Mouse (Mus musculus) kidney, postnatal 10 days (tissue): ENCODE data around the gene Extl1.

Source experiments
- DNase-seq: peaks from one replicate; pipeline ENCODE4 v3.0.0; 2021; ENCODE audit warnings: mixed read lengths

Gene Extl1

DNA sequence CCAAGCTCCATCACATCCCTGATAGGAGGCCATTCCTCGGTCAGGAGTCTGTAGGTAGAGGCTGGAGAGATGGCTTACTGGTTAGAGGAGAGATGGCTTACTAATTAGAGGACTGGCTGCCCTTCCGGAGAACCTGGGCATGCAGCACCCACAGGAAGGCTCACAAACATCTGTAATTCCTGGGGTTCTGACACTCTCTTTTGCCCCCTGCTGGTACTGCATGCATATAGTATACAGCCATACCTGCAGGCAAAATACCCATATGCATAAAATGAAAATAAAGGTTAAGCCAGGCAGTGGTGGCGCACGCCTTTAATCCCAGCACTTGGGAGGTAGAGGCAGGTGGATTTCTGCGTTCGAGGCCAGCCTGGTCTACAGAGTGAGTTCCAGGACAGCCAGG lies 3.6 kb upstream of the Extl1 start:
- no peak for DNase-seq

DNA sequence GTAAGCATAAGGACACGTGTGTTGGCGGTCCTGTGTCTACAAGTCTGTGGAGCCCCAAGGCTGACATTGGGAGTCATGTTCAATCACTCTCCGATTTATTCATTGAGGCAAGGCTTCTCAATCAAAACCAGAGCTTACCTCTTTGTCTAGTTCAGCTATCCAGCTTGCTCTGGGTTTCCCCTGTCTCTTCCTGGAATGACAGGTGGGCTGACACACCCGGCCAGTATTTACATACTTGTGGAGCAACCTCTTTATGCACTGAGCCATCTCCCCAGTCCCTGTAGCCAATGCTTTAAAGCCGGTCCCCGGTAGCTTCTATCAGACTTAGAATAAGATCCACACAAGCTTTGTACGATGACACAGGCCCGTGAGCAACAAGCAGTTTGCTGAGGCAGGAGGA lies 4.1 kb downstream of the Extl1 start:
- no peak for DNase-seq

DNA sequence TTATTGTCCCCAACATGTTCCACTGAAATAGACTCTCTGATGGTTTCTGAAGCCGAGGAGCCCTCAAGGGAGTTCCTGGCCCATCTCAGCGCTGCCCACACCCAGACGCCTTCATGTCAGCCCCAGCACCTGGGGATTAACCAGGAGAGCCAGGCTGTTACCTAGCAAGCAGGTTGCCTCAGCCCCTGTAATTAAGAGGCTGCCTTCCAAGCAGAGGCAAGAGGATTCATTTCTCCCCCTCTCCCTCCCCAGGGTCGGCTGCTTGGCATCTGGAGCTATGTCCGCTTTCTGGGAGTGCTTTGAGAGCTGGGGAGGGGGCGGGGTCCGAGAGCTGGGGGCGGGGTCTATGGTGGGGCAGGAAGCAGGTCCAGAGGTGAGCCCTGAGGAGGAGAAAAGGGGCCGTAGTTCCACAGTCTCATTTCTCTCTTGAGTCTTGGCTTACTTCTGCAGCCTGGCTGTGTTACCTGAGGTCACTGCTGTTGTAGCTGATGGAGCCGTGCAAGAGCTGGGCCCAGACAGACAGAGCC lies 5.5 kb downstream of the Extl1 start:
- DNase-seq, result no peak

DNA sequence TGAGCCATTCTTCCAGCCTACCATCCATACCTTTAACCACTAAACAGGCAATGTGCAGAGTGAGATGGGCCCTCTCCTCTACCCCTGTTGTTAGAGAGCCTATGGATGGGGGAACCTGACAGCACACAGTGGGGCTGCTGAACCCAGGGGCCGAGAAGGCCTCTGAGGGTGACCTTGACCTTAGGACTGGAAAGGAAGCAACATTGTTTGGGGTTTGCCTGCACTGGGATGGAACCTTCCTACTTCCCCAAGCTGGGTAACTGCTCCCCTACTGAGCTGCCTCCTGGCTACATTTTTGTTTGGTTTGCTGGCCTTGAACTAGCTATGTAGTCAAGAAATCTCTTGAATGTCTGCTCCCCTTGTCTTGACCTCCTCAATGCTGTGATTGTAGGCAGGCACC lies 9.3 kb downstream of the Extl1 start:
- no peak for DNase-seq

DNA sequence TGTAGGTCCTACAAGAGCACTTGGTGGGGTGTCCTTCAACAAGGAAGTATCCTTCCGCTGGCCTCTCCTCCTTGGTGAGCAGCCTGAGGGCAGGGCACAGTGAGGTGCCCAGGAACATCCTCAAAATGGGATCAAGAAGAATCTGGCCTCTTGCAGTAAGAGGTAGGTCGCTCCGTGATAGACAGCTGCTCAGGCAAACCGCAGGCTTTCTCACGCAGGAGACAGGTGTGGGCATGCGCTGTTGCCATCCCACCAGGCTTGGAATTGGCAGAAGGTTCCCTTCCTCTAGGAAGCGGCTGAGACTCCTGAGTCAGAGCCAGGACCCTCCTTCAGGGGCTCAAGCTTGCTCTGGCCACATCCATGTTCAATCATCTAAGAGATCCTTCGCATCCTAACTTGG lies 10.4 kb downstream of the Extl1 start:
- DNase-seq, result no peak

DNA sequence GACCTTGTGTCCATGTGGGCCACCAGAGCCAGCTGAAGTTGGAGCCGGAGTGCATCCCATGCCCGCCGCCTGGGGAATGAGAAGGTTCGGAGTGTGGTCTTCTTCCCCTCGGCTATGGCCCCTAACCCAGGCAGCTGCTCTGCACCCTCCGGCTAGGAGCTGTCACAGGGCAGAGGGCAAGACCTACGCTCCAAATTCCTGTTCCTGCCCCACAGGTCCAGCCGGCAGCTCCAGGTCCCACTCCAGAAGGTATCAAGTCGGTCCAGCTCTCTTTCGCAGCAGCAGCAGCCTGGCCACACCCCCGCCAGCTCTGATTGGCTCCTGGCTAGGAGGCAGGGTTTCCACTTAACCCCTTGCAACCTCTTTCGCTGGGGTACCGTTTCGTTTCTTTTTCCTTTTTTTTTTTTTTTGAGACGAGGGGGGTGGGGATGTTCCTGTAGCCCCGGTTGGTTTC lies 11.3 kb downstream of the Extl1 start:
- DNase-seq, result peak; percentile 89

DNA sequence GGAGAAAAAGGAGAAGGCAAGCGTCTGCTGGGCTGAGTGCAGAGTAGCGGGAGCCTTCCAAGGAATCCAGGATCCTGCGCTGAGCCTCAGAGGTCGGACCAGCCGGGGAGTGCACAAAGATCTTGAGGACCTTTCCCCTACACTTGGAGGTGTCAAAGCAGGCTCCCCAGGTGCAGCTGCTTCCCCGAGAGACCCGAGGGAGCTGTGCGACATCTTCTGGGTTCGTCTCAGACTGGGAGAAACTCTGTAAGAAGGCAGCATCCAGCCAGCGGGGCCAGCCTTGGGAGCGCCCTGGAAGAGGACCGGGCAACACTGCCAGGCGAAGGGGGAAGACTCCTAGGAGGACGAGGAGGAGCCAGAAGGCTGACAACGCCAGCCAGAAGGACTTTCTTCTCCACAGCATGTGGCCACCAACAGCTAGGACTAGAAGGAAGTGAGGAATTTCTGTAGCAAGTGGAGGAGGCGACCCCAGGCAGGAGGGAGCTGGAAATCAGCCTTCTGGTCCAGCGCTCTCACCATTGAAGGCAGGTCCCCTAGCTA lies 12.3 kb downstream of the Extl1 start:
- no peak for DNase-seq

DNA sequence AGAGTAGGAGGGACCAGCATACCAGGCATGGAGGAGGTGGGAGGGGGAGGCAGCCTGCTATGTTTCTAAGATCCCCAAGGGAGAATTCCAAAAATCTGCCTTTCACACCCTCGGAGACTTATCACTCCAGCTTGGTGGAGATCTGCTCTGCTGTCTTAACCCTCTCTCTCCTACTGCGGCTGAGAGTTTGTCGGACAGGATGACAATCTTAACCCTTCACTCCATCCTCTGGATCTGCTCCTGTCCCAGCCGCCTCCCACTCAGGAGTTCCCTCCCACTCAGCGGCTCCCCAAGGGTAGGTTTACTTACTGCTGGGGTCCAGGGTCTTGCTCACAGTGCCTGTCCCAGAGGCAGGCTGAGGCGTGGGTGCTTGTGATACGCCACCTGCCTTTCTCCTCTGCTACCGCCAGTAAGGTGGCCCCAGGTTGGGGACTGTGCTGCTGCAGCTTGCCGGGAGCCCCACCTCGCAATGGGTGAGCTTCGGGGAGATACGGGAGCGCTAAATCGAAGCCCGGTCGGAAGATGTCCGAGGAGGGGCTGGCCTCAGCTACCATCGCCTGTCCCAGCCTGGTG lies 12.9 kb downstream of the Extl1 start:
- no peak for DNase-seq

DNA sequence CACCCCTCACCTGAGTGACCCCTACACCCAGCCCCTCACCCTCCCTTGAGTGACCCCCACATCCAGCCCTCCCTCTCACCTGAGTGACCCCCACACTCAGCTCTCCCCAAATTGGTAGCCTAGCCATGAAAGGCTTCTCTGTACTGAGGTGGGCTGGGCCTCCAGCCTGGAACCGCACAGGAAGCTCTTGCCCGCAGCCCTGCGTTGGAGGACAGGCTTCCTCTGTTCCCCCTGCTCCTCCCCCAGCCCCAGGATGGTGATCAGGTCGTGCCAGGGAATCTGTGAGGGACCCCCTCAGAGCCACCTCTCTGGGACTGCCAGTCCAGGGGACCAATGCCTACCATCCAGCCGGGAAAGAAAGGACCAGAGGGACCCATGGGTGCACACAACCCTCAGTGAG lies 18.4 kb downstream of the Extl1 start:
- no peak for DNase-seq

DNA sequence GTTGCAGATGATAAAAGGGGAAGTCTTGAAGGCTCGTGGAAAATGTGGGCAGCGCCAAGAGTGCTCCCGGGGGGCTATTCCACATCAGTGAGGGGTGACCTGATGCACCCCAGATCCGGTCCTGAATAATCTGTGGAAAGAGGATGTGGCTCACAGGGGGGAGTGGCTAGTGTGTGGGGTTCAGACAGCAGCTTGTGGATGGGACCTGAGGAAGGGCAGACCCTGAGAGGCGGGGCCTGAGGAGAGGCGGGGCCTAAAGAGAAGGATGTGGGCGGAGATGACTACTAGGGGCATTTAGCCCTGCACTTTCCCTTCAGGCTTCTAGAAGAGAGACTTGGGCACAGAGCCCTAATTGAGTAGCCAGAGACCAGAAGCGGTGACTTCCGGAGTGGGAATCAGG lies 21.1 kb downstream of the Extl1 start:
- peak; percentile 64 for DNase-seq

DNA sequence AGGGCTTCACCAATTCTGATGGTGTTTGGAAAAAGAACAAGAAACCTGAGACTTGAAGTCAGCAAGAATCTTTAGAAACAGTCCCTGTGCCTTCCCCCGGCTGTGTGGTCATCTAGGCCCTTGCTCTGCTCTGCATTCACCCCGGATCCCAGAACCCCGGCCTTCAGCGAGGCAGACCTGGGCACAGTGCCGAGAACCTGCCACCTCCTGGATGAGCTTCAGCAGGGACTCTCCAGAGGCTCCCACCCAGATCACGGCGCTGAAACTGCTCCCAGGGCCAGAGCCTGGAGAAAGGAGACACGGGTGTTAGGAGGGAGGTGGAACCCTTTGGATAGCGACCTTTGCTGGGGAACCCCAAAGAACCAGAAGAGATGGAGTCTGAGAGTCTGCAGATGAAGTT lies 21.5 kb downstream of the Extl1 start:
- no peak for DNase-seq

DNA sequence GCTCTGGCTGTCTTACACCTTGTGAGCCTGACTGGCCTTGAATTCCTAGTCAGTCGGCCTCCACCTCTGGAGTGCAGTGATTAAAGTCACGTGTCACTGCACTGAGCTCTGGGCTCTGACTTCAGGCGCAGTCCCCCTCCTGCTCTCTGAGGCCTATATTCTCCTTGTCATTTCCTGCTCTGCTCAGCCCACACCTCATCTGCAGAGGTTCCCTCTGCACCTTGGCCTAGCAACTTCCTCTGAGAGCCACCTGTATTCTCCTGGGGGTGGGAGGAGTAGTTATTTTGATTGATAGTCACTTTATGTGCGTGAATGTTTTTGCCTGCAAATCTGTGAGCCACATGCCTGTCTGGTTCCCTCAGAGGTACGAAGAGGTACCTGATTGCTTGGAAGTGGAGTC lies 22.4 kb downstream of the Extl1 start:
- DNase-seq, result no peak

DNA sequence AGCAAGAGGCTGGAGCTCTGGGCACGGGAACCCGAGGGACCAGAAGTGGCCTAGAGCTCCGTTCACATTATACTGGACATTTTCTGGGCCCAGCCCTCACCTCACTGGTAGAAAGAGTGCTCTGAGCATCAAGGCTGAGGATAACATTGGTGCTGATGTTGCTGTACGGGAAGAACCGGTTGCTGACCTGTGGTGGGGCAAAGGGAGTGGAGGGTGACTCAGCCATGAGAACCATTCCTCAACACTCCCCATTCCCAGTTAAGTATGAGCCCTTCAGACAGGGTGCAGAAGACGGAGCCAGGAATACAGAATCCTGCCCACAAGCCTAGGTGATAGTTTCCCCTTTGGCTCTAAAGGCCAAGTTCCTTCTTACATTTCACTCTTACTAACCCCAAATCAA lies 24.0 kb downstream of the Extl1 start:
- no peak for DNase-seq

DNA sequence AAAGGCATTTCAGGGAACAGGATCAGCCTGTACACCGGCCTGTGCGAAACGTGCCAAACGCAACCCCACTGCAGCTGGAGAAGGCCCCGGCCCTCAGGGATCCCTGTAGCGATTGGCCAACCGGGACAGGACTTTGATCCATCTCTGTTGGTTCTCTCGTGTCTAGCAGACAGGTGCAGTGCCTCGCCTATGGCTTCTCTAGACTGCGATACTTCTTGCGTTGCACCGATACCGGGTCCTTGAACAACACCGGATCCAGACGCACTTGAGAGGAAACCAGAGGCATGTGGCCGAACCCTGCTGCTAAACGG lies 26.2 kb downstream of the Extl1 start:
- no peak for DNase-seq

DNA sequence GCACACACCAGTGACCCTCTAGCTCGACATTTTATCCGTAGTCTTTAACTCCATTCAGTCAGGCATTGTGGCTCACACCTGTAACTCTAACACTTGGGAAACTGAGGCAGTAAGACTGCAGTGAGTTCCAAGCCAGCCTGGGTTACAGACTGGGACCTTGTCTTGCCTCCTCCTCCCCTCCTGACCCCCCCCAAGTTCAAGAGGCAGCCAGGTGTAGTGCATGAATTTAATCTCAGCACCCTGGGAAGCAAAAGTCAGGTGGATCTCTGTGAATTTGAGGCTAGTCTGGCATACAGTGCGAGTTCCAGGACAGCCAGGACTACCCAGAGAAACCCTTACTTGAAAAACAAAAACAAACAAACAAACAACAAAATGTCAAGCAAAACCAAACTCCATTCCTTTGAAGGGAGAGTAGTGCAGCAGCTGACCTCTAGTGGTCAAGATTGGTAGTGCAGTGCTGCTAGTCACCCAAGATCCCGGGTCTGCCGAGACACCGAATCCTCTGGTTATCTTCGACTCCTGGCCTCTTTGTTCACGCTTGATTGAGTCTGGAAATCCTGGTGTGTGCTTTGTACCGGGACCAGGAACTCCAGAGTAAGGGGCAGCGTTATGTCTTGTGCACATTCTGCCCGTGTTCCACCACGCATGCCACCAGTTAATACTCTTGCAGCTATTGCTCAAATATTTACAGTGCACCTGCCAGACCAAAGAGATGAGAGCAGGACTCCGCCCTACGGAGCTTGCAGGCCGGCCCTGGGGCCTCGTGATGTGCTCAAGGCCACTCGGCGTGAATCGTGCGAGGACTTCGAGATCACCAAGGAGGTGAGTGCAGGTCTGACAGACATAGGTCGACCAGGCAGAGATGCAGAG lies 26.8 kb downstream of the Extl1 start:
- DNase-seq, result peak; percentile 90

DNA sequence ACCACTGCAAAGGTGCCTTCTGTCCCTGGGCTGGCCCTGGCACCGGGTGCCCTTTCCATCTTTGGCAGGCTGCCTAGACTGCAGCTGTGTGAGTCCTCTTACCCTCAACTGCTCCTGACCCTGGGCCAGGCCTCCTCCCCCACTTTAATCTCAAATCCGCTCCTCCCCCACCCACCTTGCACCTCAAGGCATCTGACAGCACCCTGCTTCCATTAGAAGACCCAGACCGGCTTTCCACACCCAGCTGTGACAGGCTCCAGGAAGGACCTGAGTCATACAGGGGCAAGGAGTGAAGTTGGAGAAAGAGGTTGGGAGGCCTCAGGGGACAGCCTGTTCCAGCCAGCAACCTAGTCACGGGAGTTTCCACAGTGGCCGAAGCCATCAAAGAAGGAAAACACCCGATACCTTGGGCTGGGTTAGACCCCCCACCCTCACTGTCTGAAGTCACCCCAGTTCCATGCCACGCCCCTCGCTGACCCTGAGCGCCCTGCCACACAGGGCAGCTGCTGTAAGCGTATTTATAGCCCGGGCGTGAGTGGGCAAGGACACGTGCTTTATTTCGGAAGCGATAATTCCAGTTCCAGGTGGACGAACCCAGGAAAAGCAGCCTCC lies 27.7 kb downstream of the Extl1 start:
- peak; percentile 82 for DNase-seq

DNA sequence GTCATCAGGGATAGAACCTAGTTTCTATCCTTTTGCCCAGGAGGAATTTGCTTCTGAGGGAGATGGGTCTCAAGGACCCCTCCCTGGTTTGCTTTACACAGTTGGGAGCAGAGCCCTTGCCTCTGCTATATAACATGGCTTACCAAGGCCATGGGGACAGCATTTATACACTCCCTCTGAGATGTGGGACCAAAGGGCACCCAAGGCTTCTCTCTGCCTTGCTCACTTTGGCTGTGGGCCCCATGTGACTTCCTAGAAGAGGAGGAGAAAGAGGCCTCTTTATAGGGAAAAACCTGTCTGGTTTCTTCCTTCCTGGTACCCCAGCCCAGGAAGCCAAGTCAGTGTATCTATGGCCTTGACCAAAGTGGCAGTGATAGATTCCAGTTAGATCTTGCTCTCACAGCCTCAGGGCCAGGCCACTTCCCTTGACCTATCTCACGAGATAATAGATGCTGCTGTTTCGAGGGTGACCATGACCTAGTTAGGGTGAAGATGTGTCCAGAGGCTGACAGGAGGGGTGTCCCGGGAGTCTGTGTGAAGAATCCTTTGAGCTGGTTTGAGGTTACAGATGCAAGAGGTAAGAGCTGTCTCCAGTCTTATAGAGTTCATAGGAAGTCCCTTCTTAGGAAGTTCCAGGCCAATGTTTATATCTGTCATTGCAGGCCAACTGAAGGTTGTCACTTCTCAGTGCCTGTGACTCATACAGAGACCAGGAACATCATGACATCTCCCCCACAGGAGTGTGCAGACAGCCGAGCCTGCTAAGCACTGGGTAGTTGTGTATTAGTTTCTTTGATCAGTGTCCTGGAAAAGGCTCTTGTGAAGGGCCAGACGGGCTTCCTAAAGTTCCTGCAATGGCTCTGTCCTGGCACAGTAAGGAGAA lies 29.9 kb downstream of the Extl1 start:
- DNase-seq, result no peak

DNA sequence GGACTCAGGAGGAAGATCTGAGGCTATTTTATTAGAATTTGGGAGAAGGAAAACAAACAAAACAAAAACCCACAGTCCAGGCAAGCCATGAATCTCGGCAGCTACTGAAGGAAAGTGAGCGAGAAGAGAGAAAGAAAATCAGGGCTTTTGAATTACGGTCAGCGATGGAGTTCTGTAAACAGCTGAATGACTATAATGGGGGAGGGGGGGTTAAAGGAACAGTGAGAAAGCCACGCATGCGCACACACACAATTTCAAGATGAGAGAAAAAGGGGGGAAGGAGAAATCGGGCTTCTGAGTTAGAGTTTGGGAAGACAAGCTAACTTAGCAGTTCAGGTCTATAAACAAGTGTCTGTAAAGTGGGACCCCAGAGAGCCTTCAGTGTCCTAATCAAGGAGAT lies 30.7 kb downstream of the Extl1 start:
- DNase-seq, result no peak

DNA sequence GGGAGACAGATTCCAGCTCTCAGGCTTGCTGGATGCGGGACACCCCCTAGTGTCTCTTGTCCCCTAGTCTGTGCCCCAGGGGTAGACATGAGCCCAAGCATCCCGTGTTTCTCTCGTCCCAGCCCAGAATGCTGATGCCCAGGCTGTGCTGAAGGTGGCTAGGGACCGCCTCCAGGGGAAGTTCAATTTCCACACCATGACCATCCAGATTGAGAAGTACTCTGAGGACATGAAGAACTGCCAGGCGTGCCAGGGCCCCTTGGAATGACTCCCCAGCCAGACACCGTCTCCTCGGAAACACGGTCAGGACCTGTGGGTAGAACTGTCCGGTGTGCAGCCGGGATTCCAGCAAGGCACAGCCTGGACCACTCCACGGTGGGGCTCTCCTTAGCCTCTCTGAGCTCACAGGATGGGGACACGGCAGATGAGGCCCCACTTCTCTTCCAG lies 31.4 kb downstream of the Extl1 start:
- DNase-seq, result no peak

DNA sequence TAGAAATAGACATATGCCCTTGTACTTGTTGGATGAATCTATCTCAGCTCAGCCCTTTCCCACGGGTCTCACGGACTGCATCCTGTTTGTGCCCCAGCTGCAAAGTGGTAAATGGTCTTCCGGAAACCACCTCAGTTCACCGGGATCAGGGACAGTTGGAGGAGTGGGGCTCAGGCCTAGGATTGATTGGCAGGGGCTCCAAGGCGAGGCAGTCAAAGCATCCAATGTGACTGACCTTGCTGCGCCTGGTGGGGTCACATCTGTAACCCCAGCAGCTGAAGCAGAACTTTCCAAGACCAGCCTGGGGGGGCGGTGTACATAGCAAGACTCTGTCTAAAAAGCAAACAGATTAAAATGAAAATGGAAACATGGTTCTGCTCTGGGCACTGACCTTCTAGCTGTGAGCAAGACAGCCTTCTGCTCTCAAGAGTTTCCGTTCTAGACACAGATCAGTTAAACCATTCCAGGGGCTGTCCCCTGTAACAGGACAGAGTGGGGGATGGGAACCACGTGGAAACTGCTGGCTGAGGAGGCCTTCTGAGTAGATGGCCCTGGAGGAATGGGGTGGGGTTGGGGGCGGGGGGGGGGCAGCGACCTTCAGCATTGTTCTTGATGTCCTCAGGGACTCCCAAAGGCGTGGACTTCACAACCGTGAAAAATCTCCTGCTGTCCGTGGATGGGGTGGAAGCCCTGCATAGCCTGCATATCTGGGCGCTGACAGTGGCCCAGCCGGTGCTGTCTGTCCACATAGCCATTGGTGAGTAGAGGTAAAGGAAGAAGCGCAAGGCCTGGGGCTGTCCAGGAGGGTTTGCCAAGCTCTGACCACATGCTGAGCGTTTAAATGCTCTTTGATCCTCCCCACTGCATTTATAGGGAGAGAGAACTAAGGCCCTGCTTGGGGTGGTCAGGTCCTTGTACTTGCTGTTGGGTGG lies 32.1 kb downstream of the Extl1 start:
- DNase-seq, result peak; percentile 52

DNA sequence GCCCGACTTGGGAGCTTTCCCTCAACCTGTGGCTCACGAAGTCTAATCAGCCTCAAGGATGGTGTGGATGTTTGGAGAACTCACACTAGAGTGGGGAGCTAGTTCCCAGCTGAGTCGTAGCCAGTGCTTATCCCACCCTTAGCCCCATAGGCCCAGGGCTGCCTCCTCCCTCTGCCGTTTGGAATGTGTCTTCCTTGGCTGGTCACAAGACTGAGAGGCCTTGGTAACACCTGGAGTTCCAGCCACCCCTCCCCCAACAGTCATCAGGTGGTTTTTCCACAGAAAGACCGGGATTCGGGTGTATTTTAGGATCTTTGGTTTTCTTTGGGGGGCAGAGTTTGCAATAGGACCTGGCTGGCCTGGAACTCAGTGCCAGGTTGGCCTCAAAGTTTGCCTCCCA lies 33.0 kb downstream of the Extl1 start:
- DNase-seq, result no peak

DNA sequence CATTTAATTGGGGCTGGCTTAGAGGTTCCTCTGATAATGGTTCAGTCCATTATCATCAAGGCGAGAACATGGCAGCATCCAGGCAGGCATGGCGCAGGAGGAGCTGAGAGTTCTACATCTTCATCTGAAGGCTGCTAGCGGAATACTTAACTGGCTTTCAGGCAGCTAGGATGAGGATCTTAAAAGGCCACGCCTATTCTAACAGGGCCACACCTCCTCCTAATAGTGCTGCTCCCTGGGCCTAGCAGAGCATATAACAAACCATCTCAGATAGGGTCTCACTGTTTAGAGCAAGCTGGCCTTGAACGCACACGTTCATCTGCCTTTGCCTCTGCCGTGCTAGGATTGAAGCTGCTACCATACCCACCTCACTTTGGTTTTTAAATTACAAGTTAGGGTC lies 33.8 kb downstream of the Extl1 start:
- DNase-seq, result no peak
